Mouse (Mus musculus) lung, embryonic 16.5 days (tissue): ENCODE measurements around the gene Cmc1. TPM values are rescaled to one million over a fixed set of nuclear protein-coding genes. Genes with fewer than 3 reads are reported as not detected.

Experiments
- ATAC-seq: fragments of 200-750 bp; cut with Nextera tagmentation; 2 replicates; pipeline ENCODE4 v1.8.0; 2017; ENCODE audit warnings: low read depth, mild to moderate bottlenecking, moderate library complexity
- H3K27ac ChIP-seq: fragments of 300-500 bp; sonication (generic); 2 replicates; pipeline ENCODE4 v1.5.1; 2014; ENCODE audit warnings: mild to moderate bottlenecking, control low read depth, low read length
- H3K27me3 ChIP-seq: fragments of 300-500 bp; sonication (generic); 2 replicates; pipeline ENCODE4 v1.6.1; 2014; ENCODE audit warnings: low read depth, low read length, mixed read lengths; ENCODE audit not compliant: control insufficient read depth, insufficient read depth
- H3K36me3 ChIP-seq: fragments of 300-500 bp; sonication (generic); 2 replicates; pipeline ENCODE4 v1.6.1; 2014; ENCODE audit warnings: low read length; ENCODE audit not compliant: control insufficient read depth, insufficient read depth
- H3K4me1 ChIP-seq: fragments of 300-500 bp; sonication (generic); replicated peaks from 2 replicates; pipeline ENCODE4 v1.6.1; 2014; ENCODE audit warnings: low read length, mixed read lengths; ENCODE audit not compliant: control insufficient read depth, insufficient read depth
- H3K4me2 ChIP-seq: fragments of 300-500 bp; sonication (generic); 2 replicates; pipeline ENCODE4 v1.6.1; 2014; ENCODE audit warnings: low read depth, low read length, control low read depth
- H3K4me3 ChIP-seq: fragments of 300-500 bp; sonication (generic); 2 replicates; pipeline ENCODE4 v1.5.1; 2014; ENCODE audit warnings: mild to moderate bottlenecking, low read length, control low read depth
- H3K9ac ChIP-seq: fragments of 300-500 bp; sonication (generic); 2 replicates; pipeline ENCODE4 v1.6.1; 2014; ENCODE audit warnings: low read length, control low read depth
- H3K9me3 ChIP-seq: fragments of 300-500 bp; sonication (generic); 2 replicates; pipeline ENCODE4 v1.6.1; 2016; ENCODE audit warnings: low read length; ENCODE audit not compliant: control insufficient read depth
- WGBS: fragments of 180-500 bp; shearing (Covaris S2); extraction: QIAGEN DNeasy Blood & Tissue Kit; methylation state at CpG from one replicate; pipeline ENCODE4 v1.1.7; 2014; 5-methylcytosine and 5-hydroxymethylcytosine counted together
- polyA plus RNA-seq: library from polyadenylated mRNA; unstranded; fragments of >200 nt; fragmentation: Nextera tagmentation; extraction: Ambion mirVana; gene quantifications from 2 replicates; pipeline ENCODE4 v1.2.1, GENCODE M21; 2015

Cmc1 gene
- polyA plus RNA-seq, 1 experiment from 2014 or later: 43.0 TPM

DNA sequence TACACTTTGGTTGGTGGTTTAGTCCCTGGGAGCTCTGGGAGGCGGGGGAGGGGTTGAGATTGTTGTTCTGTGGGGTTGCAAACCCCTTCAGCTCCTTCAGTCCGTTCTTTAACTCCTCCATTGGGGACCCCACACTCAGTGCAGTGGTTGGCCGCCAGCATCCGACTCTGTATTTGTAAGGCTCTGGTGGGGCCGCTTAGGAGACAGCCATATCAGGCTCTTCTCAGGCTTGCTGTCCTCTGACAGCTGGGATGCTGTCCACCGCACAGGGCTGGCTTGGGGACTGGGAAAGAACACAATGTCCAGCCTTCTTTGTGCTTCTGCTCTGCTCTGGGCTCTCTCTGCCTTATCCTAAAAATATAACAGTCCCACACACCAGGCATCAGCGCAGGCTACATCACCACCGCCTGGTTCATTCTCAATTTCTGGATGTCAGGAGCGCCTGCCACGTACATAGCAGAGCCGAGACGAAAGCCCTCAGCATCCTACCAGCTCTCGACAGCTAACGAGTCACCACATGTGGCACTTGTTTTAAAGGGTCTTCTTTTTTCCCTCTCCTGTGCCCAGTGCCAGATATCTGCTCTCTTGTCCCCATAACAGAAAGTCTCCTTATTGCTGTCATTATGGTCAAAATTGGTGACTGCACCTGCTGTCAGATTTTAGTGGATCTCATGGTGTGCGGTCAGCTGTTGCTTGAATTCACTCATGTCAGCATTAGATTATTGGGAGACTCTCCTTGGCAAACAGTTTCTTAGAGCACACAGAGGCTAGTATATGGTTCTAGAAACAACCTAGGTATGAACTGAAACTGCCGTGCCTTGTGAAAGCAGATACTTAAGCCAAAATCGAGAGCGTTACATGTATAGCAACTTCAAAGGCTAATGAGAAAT lies 29.4 kb upstream of the Cmc1 start:
- no peak overlapping the region for H3K9ac ChIP-seq
- H3K27ac ChIP-seq: no peak overlapping the region
- H3K36me3 ChIP-seq: no peaks in the 10 kb centered on the region
- no peak for ATAC-seq
- no peak overlapping the region for H3K4me2 ChIP-seq
- H3K9me3 ChIP-seq: no peaks in the 10 kb centered on the region
- H3K4me1 ChIP-seq: no peaks in the 10 kb centered on the region
- WGBS: 83% methylated on average over 18 of the region's 18 CpGs
- H3K4me3 ChIP-seq: no peak overlapping the region
- H3K27me3 ChIP-seq: no peaks in the 10 kb centered on the region

DNA sequence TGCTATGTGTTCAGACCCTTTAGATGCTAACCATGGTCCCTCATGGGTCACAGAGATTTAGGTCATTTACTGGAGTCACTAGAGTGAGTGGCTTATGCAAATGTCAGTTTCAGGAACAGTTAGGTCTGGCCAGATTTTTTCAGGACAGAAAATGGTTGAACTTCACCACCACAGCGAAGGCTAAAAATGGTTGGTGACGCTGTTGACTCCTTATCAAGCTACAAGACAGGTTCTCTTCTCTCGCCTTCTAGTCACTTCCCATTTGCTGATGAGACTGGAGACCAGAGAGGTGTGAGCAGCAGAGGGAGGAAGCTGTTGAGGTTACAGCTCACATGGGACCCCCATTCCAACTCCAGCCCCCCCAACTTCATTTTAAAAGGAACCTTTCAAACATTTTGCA lies 26.7 kb upstream of the Cmc1 start:
- Histone ChIP-seq H3K27me3 (no peaks in the 10 kb centered on the region), H3K4me3 (no peak overlapping the region), H3K36me3 (no peaks in the 10 kb centered on the region), H3K9ac (no peak overlapping the region), H3K9me3 (no peaks in the 10 kb centered on the region), H3K27ac (no peak overlapping the region), H3K4me1 (no peaks in the 10 kb centered on the region), H3K4me2 (no peak overlapping the region)
- 79% methylated on average over 3 of the region's 3 CpGs for WGBS
- ATAC-seq: no peak

DNA sequence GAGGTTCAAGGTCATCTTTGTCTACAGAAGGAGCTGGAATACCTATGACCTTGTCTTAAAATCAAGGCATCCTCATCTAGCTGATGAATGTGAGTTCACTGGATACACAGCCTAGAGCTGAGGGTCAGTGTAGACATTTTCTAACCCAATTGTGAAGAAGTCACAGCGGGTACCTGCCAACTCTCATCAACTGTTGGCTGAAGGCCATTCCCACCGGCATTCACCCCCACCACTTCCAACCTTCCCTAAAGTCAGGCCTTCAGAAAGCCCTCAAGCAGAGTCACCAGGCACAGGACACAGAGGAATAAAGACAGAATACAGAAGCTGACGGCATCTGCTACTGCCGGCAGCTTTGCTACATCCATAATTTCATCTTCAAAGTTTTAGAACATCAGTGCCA lies 25.4 kb upstream of the Cmc1 start:
- H3K36me3 ChIP-seq: no peaks in the 10 kb centered on the region
- H3K4me1 ChIP-seq: no peaks in the 10 kb centered on the region
- no peaks in the 10 kb centered on the region for H3K27me3 ChIP-seq
- H3K9ac ChIP-seq: no peak overlapping the region
- 86% methylated on average over 4 of the region's 4 CpGs for WGBS
- H3K27ac ChIP-seq: no peak overlapping the region
- ATAC-seq: no peak
- no peak overlapping the region for H3K4me3 ChIP-seq
- no peaks in the 10 kb centered on the region for H3K9me3 ChIP-seq
- no peak overlapping the region for H3K4me2 ChIP-seq

DNA sequence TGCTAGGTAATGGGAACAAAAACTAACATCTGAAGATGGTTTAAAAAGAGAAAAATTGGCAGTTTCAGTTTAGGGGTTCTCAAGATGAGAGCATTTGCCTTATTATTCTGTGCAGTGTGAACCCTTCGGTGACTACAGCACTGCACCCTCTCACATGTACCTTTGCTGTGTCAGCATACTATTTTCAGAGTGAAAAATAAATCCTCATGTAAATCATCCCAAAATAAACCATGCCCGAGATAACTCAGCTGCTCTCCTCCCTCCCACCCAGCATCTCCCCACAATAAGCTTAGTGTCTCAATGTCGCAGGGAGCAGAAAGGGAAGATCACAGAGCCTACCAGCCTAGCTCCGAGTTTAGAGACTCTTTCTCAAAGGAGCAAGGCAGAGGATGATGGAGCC lies 23.1 kb upstream of the Cmc1 start:
- Histone ChIP-seq H3K9ac (no peak overlapping the region), H3K27me3 (no peaks in the 10 kb centered on the region), H3K9me3 (no peaks in the 10 kb centered on the region), H3K27ac (no peak overlapping the region), H3K4me2 (no peak overlapping the region), H3K4me3 (no peak overlapping the region), H3K36me3 (no peaks in the 10 kb centered on the region), H3K4me1 (no peaks in the 10 kb centered on the region)
- WGBS: 84% methylated on average over 4 of the region's 4 CpGs
- no peak for ATAC-seq

DNA sequence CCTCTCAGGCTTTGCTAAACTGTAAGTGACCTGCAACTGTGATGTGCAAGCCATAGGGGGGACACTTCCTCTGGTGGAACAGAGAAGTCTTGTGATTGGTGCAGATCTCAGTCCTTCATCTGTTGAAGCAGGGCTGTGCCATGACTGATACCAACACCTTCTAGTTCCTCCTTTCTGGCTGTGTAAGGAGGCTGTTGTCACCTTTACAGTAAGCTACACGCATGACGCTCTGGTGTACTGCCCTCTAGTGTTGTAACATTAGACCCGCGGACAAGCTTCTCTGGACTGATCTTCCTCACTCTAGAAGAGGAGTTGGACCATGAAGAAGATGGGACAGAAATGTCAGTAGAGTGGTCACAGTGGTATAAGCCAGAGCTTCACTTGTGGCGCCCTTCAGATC lies 18.6 kb upstream of the Cmc1 start:
- H3K27me3 ChIP-seq: no peaks in the 10 kb centered on the region
- no peak overlapping the region for H3K4me2 ChIP-seq
- H3K9ac ChIP-seq: no peak overlapping the region
- no peaks in the 10 kb centered on the region for H3K4me1 ChIP-seq
- no peaks in the 10 kb centered on the region for H3K36me3 ChIP-seq
- WGBS: 44% methylated on average over 5 of the region's 5 CpGs
- H3K9me3 ChIP-seq: no peaks in the 10 kb centered on the region
- no peak overlapping the region for H3K27ac ChIP-seq
- no peak overlapping the region for H3K4me3 ChIP-seq
- no peak; the same call in 1 of the 2 replicates for ATAC-seq

DNA sequence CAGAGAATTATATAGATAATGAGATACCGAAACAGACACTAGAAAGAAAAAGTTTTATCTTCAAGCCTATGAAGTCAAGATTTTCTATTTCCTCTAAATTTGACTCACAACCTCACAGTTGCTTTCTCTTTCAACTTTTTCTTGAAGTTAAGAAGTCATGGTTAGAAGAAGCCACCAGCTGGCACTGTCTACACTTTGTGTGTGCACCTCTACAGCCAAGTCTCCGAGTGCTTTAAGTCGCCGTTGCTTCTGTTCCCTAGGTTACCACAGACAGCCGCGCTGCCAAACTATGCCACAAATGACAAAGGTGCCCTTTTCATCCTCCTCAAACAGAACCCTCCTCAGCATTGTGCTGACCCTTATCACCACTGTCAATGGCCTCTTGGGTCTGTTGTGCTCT lies 17.6 kb upstream of the Cmc1 start:
- Histone ChIP-seq H3K9me3 (no peaks in the 10 kb centered on the region), H3K27me3 (no peaks in the 10 kb centered on the region), H3K36me3 (no peaks in the 10 kb centered on the region), H3K4me2 (no peak overlapping the region), H3K9ac (no peak overlapping the region), H3K4me3 (no peak overlapping the region), H3K4me1 (no peaks in the 10 kb centered on the region), H3K27ac (no peak overlapping the region)
- ATAC-seq: no peak
- 85% methylated on average over 6 of the region's 6 CpGs for WGBS

DNA sequence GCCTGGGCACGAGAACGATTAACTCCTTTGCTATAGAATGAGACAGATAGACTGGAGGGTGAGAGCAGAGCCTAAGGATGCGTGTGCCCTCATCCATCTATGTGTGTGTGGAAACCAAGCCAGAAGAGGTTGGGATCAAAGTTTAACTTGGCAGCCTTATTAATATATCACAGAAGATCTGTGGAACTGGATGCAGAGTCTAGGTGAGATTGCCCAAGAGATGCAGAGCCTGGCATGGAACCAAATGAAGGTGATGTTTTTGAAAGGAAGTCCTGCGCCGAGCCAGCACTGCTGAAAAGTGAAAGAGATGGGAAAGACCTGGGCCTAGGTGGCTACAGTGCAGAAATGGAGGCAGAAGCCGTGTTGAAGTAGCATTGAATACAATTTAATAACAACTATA lies 11.6 kb upstream of the Cmc1 start:
- H3K9ac ChIP-seq: no peak overlapping the region
- no peak overlapping the region for H3K4me3 ChIP-seq
- H3K27me3 ChIP-seq: no peaks in the 10 kb centered on the region
- no peak for ATAC-seq
- no peaks in the 10 kb centered on the region for H3K9me3 ChIP-seq
- H3K27ac ChIP-seq: no peak overlapping the region
- no peaks in the 10 kb centered on the region for H3K4me1 ChIP-seq
- H3K36me3 ChIP-seq: no peaks in the 10 kb centered on the region
- WGBS: 85% methylated on average over 6 of the region's 6 CpGs
- H3K4me2 ChIP-seq: no peak overlapping the region

DNA sequence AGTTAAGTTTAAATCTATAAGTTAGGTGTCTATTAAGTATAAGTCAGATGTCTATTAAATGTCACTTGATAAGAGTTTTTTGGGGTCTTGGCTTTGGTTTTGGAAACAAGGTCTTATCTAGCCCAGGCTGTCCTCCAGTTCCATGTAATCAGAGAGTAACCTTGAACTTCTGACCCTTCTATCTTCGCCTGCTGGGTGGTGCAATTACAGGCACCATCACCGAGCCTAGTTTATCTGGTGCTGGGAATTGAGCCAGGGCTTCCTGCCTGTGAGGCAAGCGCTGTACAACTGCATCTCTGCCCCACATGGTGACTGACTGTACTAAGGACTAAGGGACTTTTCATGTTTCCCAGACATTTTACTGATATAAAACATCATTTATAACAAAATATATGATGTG lies 10.0 kb upstream of the Cmc1 start:
- no peaks in the 10 kb centered on the region for H3K9me3 ChIP-seq
- ATAC-seq: no peak
- H3K4me1 ChIP-seq: no peaks in the 10 kb centered on the region
- H3K9ac ChIP-seq: no peak overlapping the region
- no peaks in the 10 kb centered on the region for H3K36me3 ChIP-seq
- H3K4me2 ChIP-seq: no peak overlapping the region
- no peak overlapping the region for H3K27ac ChIP-seq
- WGBS: 32% methylated on average over 3 of the region's 3 CpGs
- no peak overlapping the region for H3K4me3 ChIP-seq
- H3K27me3 ChIP-seq: no peaks in the 10 kb centered on the region

DNA sequence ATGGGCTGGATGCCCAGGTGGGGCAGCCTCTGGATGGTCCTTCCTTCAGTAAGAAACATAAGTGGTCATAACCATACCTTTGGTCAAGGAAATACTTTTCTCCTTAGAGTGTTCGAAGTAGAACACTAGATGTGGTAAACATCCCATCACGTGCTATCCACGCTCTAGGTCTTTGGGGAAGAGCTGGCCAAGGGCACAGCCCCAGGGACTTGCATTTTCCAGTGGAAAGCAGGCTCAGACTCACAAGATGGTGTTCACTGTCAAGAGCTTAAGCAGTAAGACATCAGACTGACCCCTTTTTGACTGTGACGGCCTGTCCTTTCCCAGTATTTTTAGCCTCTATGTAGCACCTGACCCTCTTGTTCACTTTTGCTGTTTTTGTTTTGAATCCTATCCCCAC lies 8.2 kb upstream of the Cmc1 start:
- Histone ChIP-seq H3K36me3 (no peaks in the 10 kb centered on the region), H3K4me2 (no peak overlapping the region), H3K9me3 (no peaks in the 10 kb centered on the region), H3K4me3 (no peak overlapping the region), H3K27ac (no peak overlapping the region), H3K4me1 (no peaks in the 10 kb centered on the region), H3K27me3 (no peaks in the 10 kb centered on the region), H3K9ac (no peak overlapping the region)
- ATAC-seq: no peak
- 89% methylated on average over 4 of the region's 4 CpGs for WGBS
